Mouse (Mus musculus): Measurements from ENCODE around the gene Mettl25. TPM values are rescaled to one million over a fixed set of nuclear protein-coding genes. Genes with fewer than 3 reads are reported as not detected.

The Mettl25 gene
- total and polyA plus RNA-seq, 3 experiments, result 5.6 to 8.9 TPM; not detected in 1

DNA sequence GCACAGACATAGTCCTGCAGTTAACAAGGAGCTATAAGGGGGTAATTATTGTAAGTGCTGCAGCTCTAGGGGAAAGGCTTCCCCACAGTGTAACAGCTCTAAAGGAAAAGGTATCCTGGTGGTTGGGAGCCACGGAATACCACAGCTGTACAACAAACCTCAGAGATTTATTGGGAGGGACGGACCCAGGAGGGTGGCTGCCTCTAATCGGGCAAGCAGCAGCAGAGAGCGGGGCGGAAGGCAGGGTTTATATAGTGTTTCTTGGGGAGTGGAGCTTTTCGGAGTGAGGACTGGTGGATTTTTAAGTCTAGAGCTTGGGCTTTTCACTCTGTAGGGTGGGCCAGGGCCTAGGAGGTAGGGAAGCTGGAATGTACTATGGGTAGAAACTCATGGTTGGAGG is 40.0 kb downstream of the Mettl25 start:
- TF ChIP-seq GATA1 (IDR thresholded peaks at IDR 0.05; ENCODE audit: low read depth, low read length), result no peak
- TF ChIP-seq MAX (IDR thresholded peaks at IDR 0.05; ENCODE audit: low read length), result no peak
- no peak for TF ChIP-seq ZC3H11A (IDR thresholded peaks at IDR 0.05; ENCODE audit: low read depth, low read length)
- no peak for TF ChIP-seq USF2 (IDR thresholded peaks at IDR 0.05; ENCODE audit: borderline replicate concordance in 1 of 2, insufficient read depth in 1 of 2, low read depth in 1 of 2, low read length in 2 of 2)
- TF ChIP-seq ZNF384 (IDR thresholded peaks at IDR 0.05; ENCODE audit: low read depth, low read length), result no peak
- TF ChIP-seq MYB (IDR thresholded peaks at IDR 0.05; ENCODE audit: low read depth, low read length), result no peak
- no peak for TF ChIP-seq CTCF (IDR thresholded peaks at IDR 0.05 in 2 of 3, conservative IDR thresholded peaks at IDR 0.05 in 1 of 3; ENCODE audit: control insufficient read depth in 1 of 3, insufficient read depth in 1 of 3, low read depth in 2 of 3, low read length in 3 of 3, poor library complexity in 1 of 3, severe bottlenecking in 1 of 3)
- TF ChIP-seq SMC3 (IDR thresholded peaks at IDR 0.05; ENCODE audit: low read depth, low read length), result no peak
- no peak for TF ChIP-seq NELFE (IDR thresholded peaks at IDR 0.05; ENCODE audit: low read depth, low read length)
- no peak for TF ChIP-seq CHD2 (IDR thresholded peaks at IDR 0.05; ENCODE audit: low read length)
- TF ChIP-seq POLR2A (IDR thresholded peaks at IDR 0.05; ENCODE audit: control insufficient read depth in 1 of 2, insufficient read depth in 1 of 2, low read depth in 1 of 2, low read length in 2 of 2, poor library complexity in 1 of 2), result no peak
- no peak for TF ChIP-seq POLR2AphosphoS5 (IDR thresholded peaks at IDR 0.05; ENCODE audit: borderline replicate concordance, low read depth, low read length)
- H3K27ac ChIP-seq (ENCODE audit: control insufficient read depth, low read depth, low read length), result no peak overlapping the region
- H3K27me3 ChIP-seq (ENCODE audit: control insufficient read depth in 1 of 2, insufficient read depth in 2 of 2, low read length in 2 of 2), result no peaks in the 10 kb centered on the region
- peaks cover 0 to 15% of the 10 kb centered on the region in 2 experiments; a peak in 2 of 4 replicates for H3K36me3 ChIP-seq (ENCODE audit: control insufficient read depth in 1 of 2, insufficient read depth in 2 of 2, low read length in 2 of 2)
- H3K79me2 ChIP-seq (ENCODE audit: control insufficient read depth, insufficient read depth, low read length, poor library complexity), result no peaks in the 10 kb centered on the region
- no peaks in the 10 kb centered on the region for H3K9me3 ChIP-seq (replicated peaks; ENCODE audit: insufficient read depth, low read length)
- DNase-seq (ENCODE audit: low read depth, low spot score), result no peak
- H3K4me3 ChIP-seq (ENCODE audit: control insufficient read depth in 1 of 2, insufficient read depth in 1 of 2, low read depth in 2 of 2, low read length in 2 of 2), result no peak overlapping the region
- peaks cover 5 to 12% of the 10 kb centered on the region in 2 experiments for H3K4me1 ChIP-seq (ENCODE audit: control insufficient read depth in 1 of 2, insufficient read depth in 2 of 2, low read length in 2 of 2)
- H3K9ac ChIP-seq (ENCODE audit: control insufficient read depth, low read depth, low read length, poor library complexity, severe bottlenecking), result no peak overlapping the region

GRCm38 (mm10) chr10:105797250-105797924 is 43.8 kb downstream of the Mettl25 start:
- DNase-seq (ENCODE audit: low read depth, low spot score), result no peak
- no peaks in the 10 kb centered on the region for H3K9me3 ChIP-seq (replicated peaks; ENCODE audit: insufficient read depth, low read length)
- H3K4me3 ChIP-seq (ENCODE audit: control insufficient read depth in 1 of 2, insufficient read depth in 1 of 2, low read depth in 2 of 2, low read length in 2 of 2), result no peak overlapping the region
- peaks cover under 1 to 5% of the 10 kb centered on the region in 2 experiments; a peak in 2 of 4 replicates for H3K4me1 ChIP-seq (ENCODE audit: control insufficient read depth in 1 of 2, insufficient read depth in 2 of 2, low read length in 2 of 2)
- H3K79me2 ChIP-seq (ENCODE audit: control insufficient read depth, insufficient read depth, low read length, poor library complexity), result no peaks in the 10 kb centered on the region
- H3K9ac ChIP-seq (ENCODE audit: control insufficient read depth, low read depth, low read length, poor library complexity, severe bottlenecking), result no peak overlapping the region
- no peak for TF ChIP-seq NRF1 (IDR thresholded peaks at IDR 0.05; ENCODE audit: insufficient read depth, low read depth, low read length, poor library complexity, severe bottlenecking)
- no peak for TF ChIP-seq MAFK (IDR thresholded peaks at IDR 0.05; ENCODE audit: borderline replicate concordance, low read depth, low read length)
- no peak for TF ChIP-seq MAX (IDR thresholded peaks at IDR 0.05; ENCODE audit: low read length)
- no peak for TF ChIP-seq POLR2AphosphoS2 (IDR thresholded peaks at IDR 0.05; ENCODE audit: low read length)
- no peak for TF ChIP-seq JUND (IDR thresholded peaks at IDR 0.05; ENCODE audit: low read depth, low read length)
- TF ChIP-seq SMC3 (IDR thresholded peaks at IDR 0.05; ENCODE audit: low read depth, low read length), result no peak
- no peak for TF ChIP-seq MXI1 (IDR thresholded peaks at IDR 0.05; ENCODE audit: low read depth, low read length)
- no peak for TF ChIP-seq ELF1 (IDR thresholded peaks at IDR 0.05; ENCODE audit: low read depth, low read length)
- no peak for TF ChIP-seq ZKSCAN1 (IDR thresholded peaks at IDR 0.05; ENCODE audit: low read depth, low read length)
- TF ChIP-seq CHD2 (IDR thresholded peaks at IDR 0.05; ENCODE audit: low read length), result no peak
- TF ChIP-seq CHD1 (IDR thresholded peaks at IDR 0.05; ENCODE audit: low read depth, low read length), result no peak
- TF ChIP-seq TAL1 (IDR thresholded peaks at IDR 0.05; ENCODE audit: low read length), result no peak
- no peak for TF ChIP-seq SIN3A (IDR thresholded peaks at IDR 0.05; ENCODE audit: low read length)
- TF ChIP-seq POLR2AphosphoS5 (IDR thresholded peaks at IDR 0.05; ENCODE audit: borderline replicate concordance, low read depth, low read length), result no peak
- no peak for TF ChIP-seq USF2 (IDR thresholded peaks at IDR 0.05; ENCODE audit: borderline replicate concordance in 1 of 2, insufficient read depth in 1 of 2, low read depth in 1 of 2, low read length in 2 of 2)
- no peak for TF ChIP-seq NELFE (IDR thresholded peaks at IDR 0.05; ENCODE audit: low read depth, low read length)
- TF ChIP-seq HCFC1 (IDR thresholded peaks at IDR 0.05; ENCODE audit: low read depth, low read length), result no peak
- TF ChIP-seq MYC (IDR thresholded peaks at IDR 0.05; ENCODE audit: low read depth, low read length), result no peak
- no peak for TF ChIP-seq POLR2A (IDR thresholded peaks at IDR 0.05; ENCODE audit: control insufficient read depth in 1 of 2, insufficient read depth in 1 of 2, low read depth in 1 of 2, low read length in 2 of 2, poor library complexity in 1 of 2)
- no peak for TF ChIP-seq ZC3H11A (IDR thresholded peaks at IDR 0.05; ENCODE audit: low read depth, low read length)
- no peak overlapping the region for H3K27ac ChIP-seq (ENCODE audit: control insufficient read depth, low read depth, low read length)
- no peaks in the 10 kb centered on the region for H3K27me3 ChIP-seq (ENCODE audit: control insufficient read depth in 1 of 2, insufficient read depth in 2 of 2, low read length in 2 of 2)
- H3K36me3 ChIP-seq (ENCODE audit: control insufficient read depth in 1 of 2, insufficient read depth in 2 of 2, low read length in 2 of 2), result peaks cover 0 to 2% of the 10 kb centered on the region in 2 experiments; a peak in 2 of 4 replicates

Measured in MEL (cell line).